Mouse (Mus musculus): ENCODE measurements around the gene Rabgap1l. TPM values are rescaled to one million over a fixed set of nuclear protein-coding genes. Genes with fewer than 3 reads are reported as not detected.
A peak's percentile ranks its signal among the peaks of the same experiment; 100 is the strongest.

Rabgap1l gene
- polyA plus RNA-seq, 1 experiment from 2014 or later = 49.4 TPM

GRCm38 (mm10) chr1:160253108-160253507, 539.9 kb downstream of the Rabgap1l start:
- H3K27me3 ChIP-seq (replicated peaks; ENCODE audit: control insufficient read depth, insufficient read depth, low read length) = no peaks in the 10 kb centered on the region
- no peaks in the 10 kb centered on the region for H3K4me1 ChIP-seq (replicated peaks; ENCODE audit: control insufficient read depth, insufficient read depth, low read length)
- H3K9me3 ChIP-seq (ENCODE audit: control insufficient read depth, low read length) = no peaks in the 10 kb centered on the region
- H3K36me3 ChIP-seq (ENCODE audit: control insufficient read depth, insufficient read depth) = peaks cover 3% of the 10 kb centered on the region
- H3K4me2 ChIP-seq (ENCODE audit: low read length) = no peak overlapping the region
- WGBS = 94% methylated on average over 2 of the region's 2 CpGs
- H3K27ac ChIP-seq (ENCODE audit: low read length) = no peak overlapping the region
- no peak for ATAC-seq
- H3K9ac ChIP-seq (replicated peaks; ENCODE audit: low read depth, low read length) = no peak overlapping the region
- no peak overlapping the region for H3K4me3 ChIP-seq (replicated peaks; ENCODE audit: low read length)

GRCm38 (mm10) chr1:160251388-160252007, 541.5 kb downstream of the Rabgap1l start:
- Histone ChIP-seq H3K4me1 (replicated peaks; ENCODE audit: control insufficient read depth, insufficient read depth, low read length) (no peaks in the 10 kb centered on the region), H3K9ac (replicated peaks; ENCODE audit: low read depth, low read length) (no peak overlapping the region), H3K27me3 (replicated peaks; ENCODE audit: control insufficient read depth, insufficient read depth, low read length) (no peaks in the 10 kb centered on the region), H3K27ac (ENCODE audit: low read length) (no peak overlapping the region), H3K36me3 (ENCODE audit: control insufficient read depth, insufficient read depth) (peaks cover 3% of the 10 kb centered on the region), H3K4me2 (ENCODE audit: low read length) (no peak overlapping the region), H3K9me3 (ENCODE audit: control insufficient read depth, low read length) (no peaks in the 10 kb centered on the region), H3K4me3 (replicated peaks; ENCODE audit: low read length) (no peak overlapping the region)
- no peak for ATAC-seq
- 87% methylated on average over 5 of the region's 5 CpGs for WGBS

GRCm38 (mm10) chr1:160250782-160251181, 542.2 kb downstream of the Rabgap1l start:
- WGBS = 82% methylated on average over 4 of the region's 4 CpGs

GRCm38 (mm10) chr1:160249786-160250185, 543.2 kb downstream of the Rabgap1l start:
- no peak overlapping the region for H3K4me3 ChIP-seq (replicated peaks; ENCODE audit: low read length)
- H3K9ac ChIP-seq (replicated peaks; ENCODE audit: low read depth, low read length) = no peak overlapping the region
- no peaks in the 10 kb centered on the region for H3K9me3 ChIP-seq (ENCODE audit: control insufficient read depth, low read length)
- WGBS = 73% methylated on average over 3 of the region's 3 CpGs
- ATAC-seq = no peak
- no peaks in the 10 kb centered on the region for H3K27me3 ChIP-seq (replicated peaks; ENCODE audit: control insufficient read depth, insufficient read depth, low read length)
- no peaks in the 10 kb centered on the region; the same call in 1 of the 2 replicates for H3K36me3 ChIP-seq (ENCODE audit: control insufficient read depth, insufficient read depth)
- H3K4me2 ChIP-seq (ENCODE audit: low read length) = no peak overlapping the region
- H3K4me1 ChIP-seq (replicated peaks; ENCODE audit: control insufficient read depth, insufficient read depth, low read length) = no peaks in the 10 kb centered on the region
- H3K27ac ChIP-seq (ENCODE audit: low read length) = no peak overlapping the region

More at GRCm38 (mm10) chr1:160250782-160251181, 542.2 kb downstream of the Rabgap1l start:
- H3K27me3 ChIP-seq (replicated peaks; ENCODE audit: control insufficient read depth, insufficient read depth, low read length) = no peaks in the 10 kb centered on the region
- H3K4me1 ChIP-seq (replicated peaks; ENCODE audit: control insufficient read depth, insufficient read depth, low read length) = no peaks in the 10 kb centered on the region
- H3K4me2 ChIP-seq (ENCODE audit: low read length) = no peak overlapping the region
- H3K9ac ChIP-seq (replicated peaks; ENCODE audit: low read depth, low read length) = no peak overlapping the region
- H3K36me3 ChIP-seq (ENCODE audit: control insufficient read depth, insufficient read depth) = peaks cover 2% of the 10 kb centered on the region
- H3K4me3 ChIP-seq (replicated peaks; ENCODE audit: low read length) = no peak overlapping the region
- no peak for ATAC-seq
- H3K27ac ChIP-seq (ENCODE audit: low read length) = no peak overlapping the region
- no peaks in the 10 kb centered on the region for H3K9me3 ChIP-seq (ENCODE audit: control insufficient read depth, low read length)

- Histone ChIP-seq H3K9ac (replicated peaks; ENCODE audit: low read depth, low read length) (no peak overlapping the region), H3K4me2 (ENCODE audit: low read length) (no peak overlapping the region), H3K9me3 (ENCODE audit: control insufficient read depth, low read length) (no peaks in the 10 kb centered on the region), H3K36me3 (ENCODE audit: control insufficient read depth, insufficient read depth) (no peaks in the 10 kb centered on the region), H3K27ac (ENCODE audit: low read length) (no peak overlapping the region), H3K4me1 (replicated peaks; ENCODE audit: control insufficient read depth, insufficient read depth, low read length) (no peaks in the 10 kb centered on the region), H3K4me3 (replicated peaks; ENCODE audit: low read length) (no peak overlapping the region), H3K27me3 (replicated peaks; ENCODE audit: control insufficient read depth, insufficient read depth, low read length) (no peaks in the 10 kb centered on the region)
- ATAC-seq = no peak
- WGBS = 86% methylated on average over 9 of the region's 9 CpGs
Observed at GRCm38 (mm10) chr1:160247473-160247872, 545.5 kb downstream of the Rabgap1l start.

GRCm38 (mm10) chr1:160246844-160247243, 546.2 kb downstream of the Rabgap1l start:
- Histone ChIP-seq H3K9ac (replicated peaks; ENCODE audit: low read depth, low read length) (no peak overlapping the region), H3K27me3 (replicated peaks; ENCODE audit: control insufficient read depth, insufficient read depth, low read length) (no peaks in the 10 kb centered on the region), H3K9me3 (ENCODE audit: control insufficient read depth, low read length) (no peaks in the 10 kb centered on the region), H3K36me3 (ENCODE audit: control insufficient read depth, insufficient read depth) (no peaks in the 10 kb centered on the region), H3K4me3 (replicated peaks; ENCODE audit: low read length) (no peak overlapping the region), H3K4me1 (replicated peaks; ENCODE audit: control insufficient read depth, insufficient read depth, low read length) (no peaks in the 10 kb centered on the region), H3K27ac (ENCODE audit: low read length) (no peak overlapping the region), H3K4me2 (ENCODE audit: low read length) (no peak overlapping the region)
- peak; percentile 63; the same call in 1 of the 2 replicates for ATAC-seq
- 53% methylated on average over 4 of the region's 4 CpGs for WGBS

GRCm38 (mm10) chr1:160245954-160246353, 547.1 kb downstream of the Rabgap1l start:
- Histone ChIP-seq H3K4me1 (replicated peaks; ENCODE audit: control insufficient read depth, insufficient read depth, low read length) (no peaks in the 10 kb centered on the region), H3K36me3 (ENCODE audit: control insufficient read depth, insufficient read depth) (no peaks in the 10 kb centered on the region), H3K27me3 (replicated peaks; ENCODE audit: control insufficient read depth, insufficient read depth, low read length) (no peaks in the 10 kb centered on the region), H3K27ac (ENCODE audit: low read length) (no peak overlapping the region), H3K4me2 (ENCODE audit: low read length) (no peak overlapping the region), H3K9me3 (ENCODE audit: control insufficient read depth, low read length) (no peaks in the 10 kb centered on the region), H3K9ac (replicated peaks; ENCODE audit: low read depth, low read length) (no peak overlapping the region), H3K4me3 (replicated peaks; ENCODE audit: low read length) (no peak overlapping the region)
- 84% methylated on average over 2 of the region's 2 CpGs for WGBS
- no peak for ATAC-seq

GRCm38 (mm10) chr1:160244689-160245088, 548.3 kb downstream of the Rabgap1l start:
- no peak overlapping the region for H3K9ac ChIP-seq (replicated peaks; ENCODE audit: low read depth, low read length)
- H3K4me2 ChIP-seq (ENCODE audit: low read length) = no peak overlapping the region
- WGBS = 93% methylated on average over 5 of the region's 5 CpGs
- H3K27me3 ChIP-seq (replicated peaks; ENCODE audit: control insufficient read depth, insufficient read depth, low read length) = no peaks in the 10 kb centered on the region
- H3K4me3 ChIP-seq (replicated peaks; ENCODE audit: low read length) = no peak overlapping the region
- no peak for ATAC-seq
- H3K9me3 ChIP-seq (ENCODE audit: control insufficient read depth, low read length) = no peaks in the 10 kb centered on the region
- no peaks in the 10 kb centered on the region for H3K4me1 ChIP-seq (replicated peaks; ENCODE audit: control insufficient read depth, insufficient read depth, low read length)
- no peak overlapping the region for H3K27ac ChIP-seq (ENCODE audit: low read length)
- no peaks in the 10 kb centered on the region for H3K36me3 ChIP-seq (ENCODE audit: control insufficient read depth, insufficient read depth)

- Histone ChIP-seq H3K36me3 (ENCODE audit: control insufficient read depth, insufficient read depth) (no peaks in the 10 kb centered on the region), H3K9me3 (ENCODE audit: control insufficient read depth, low read length) (no peaks in the 10 kb centered on the region), H3K27ac (ENCODE audit: low read length) (no peak overlapping the region), H3K27me3 (replicated peaks; ENCODE audit: control insufficient read depth, insufficient read depth, low read length) (no peaks in the 10 kb centered on the region), H3K4me1 (replicated peaks; ENCODE audit: control insufficient read depth, insufficient read depth, low read length) (no peaks in the 10 kb centered on the region), H3K4me2 (ENCODE audit: low read length) (no peak overlapping the region), H3K9ac (replicated peaks; ENCODE audit: low read depth, low read length) (no peak overlapping the region), H3K4me3 (replicated peaks; ENCODE audit: low read length) (no peak overlapping the region)
- 80% methylated on average over 2 of the region's 2 CpGs for WGBS
- ATAC-seq = no peak
Observed at GRCm38 (mm10) chr1:160240091-160240490, 552.9 kb downstream of the Rabgap1l start.
